Mouse (Mus musculus): ENCODE results near the gene E030030I06Rik. TPM values are rescaled to one million over a fixed set of nuclear protein-coding genes. Genes with fewer than 3 reads are reported as not detected.
"Not testable (repeated sequence)": the region's sequence is repeated elsewhere in the genome, so short reads cannot be mapped to it uniquely, and the experiment has no call there.

The E030030I06Rik gene
- polyA plus RNA-seq, 1 experiment, result 9.8 TPM

GRCm38 (mm10) chr10:22163705-22164583, 14.9 kb upstream of the E030030I06Rik start:
- peak; percentile 42; the same call in 1 of the 2 replicates for TF ChIP-seq CTCF (IDR thresholded peaks at IDR 0.05; ENCODE audit: control insufficient read depth, insufficient read depth, low read length)
- 31% methylated on average over 16 of the region's 16 CpGs for WGBS
- not testable (repeated sequence) for H3K4me3 ChIP-seq (replicated peaks; ENCODE audit: control insufficient read depth, low read depth, low read length); H3K27ac ChIP-seq (ENCODE audit: control insufficient read depth, insufficient read depth, low read depth, low read length, poor library complexity); H3K4me1 ChIP-seq (ENCODE audit: control insufficient read depth, insufficient read depth, low read length)

GRCm38 (mm10) chr10:22163279-22163678, 14.2 kb upstream of the E030030I06Rik start:
- H3K4me1 ChIP-seq (ENCODE audit: control insufficient read depth, insufficient read depth, low read length); H3K27ac ChIP-seq (ENCODE audit: control insufficient read depth, insufficient read depth, low read depth, low read length, poor library complexity); H3K4me3 ChIP-seq (replicated peaks; ENCODE audit: control insufficient read depth, low read depth, low read length): not testable (repeated sequence)
- WGBS, result 8% methylated on average over 9 of the region's 9 CpGs

- Histone ChIP-seq H3K27ac (ENCODE audit: control insufficient read depth, insufficient read depth, low read depth, low read length, poor library complexity) (no peak overlapping the region), H3K4me3 (replicated peaks; ENCODE audit: control insufficient read depth, low read depth, low read length) (no peak overlapping the region), H3K4me1 (ENCODE audit: control insufficient read depth, insufficient read depth, low read length) (no peaks in the 10 kb centered on the region)
- WGBS, result 16% methylated on average over 23 of the region's 23 CpGs
- no peak for TF ChIP-seq CTCF (IDR thresholded peaks at IDR 0.05; ENCODE audit: control insufficient read depth, insufficient read depth, low read length)
- TF ChIP-seq POLR2A (IDR thresholded peaks at IDR 0.05; ENCODE audit: borderline replicate concordance, control insufficient read depth, low read depth, low read length), result no peak
Observed at GRCm38 (mm10) chr10:22159581-22160140, 10.6 kb upstream of the E030030I06Rik start.

- TF ChIP-seq CTCF (IDR thresholded peaks at IDR 0.05; ENCODE audit: control insufficient read depth, insufficient read depth, low read length) (no peak), POLR2A (IDR thresholded peaks at IDR 0.05; ENCODE audit: borderline replicate concordance, control insufficient read depth, low read depth, low read length) (no peak)
- Histone ChIP-seq H3K4me1 (ENCODE audit: control insufficient read depth, insufficient read depth, low read length) (no peaks in the 10 kb centered on the region), H3K4me3 (replicated peaks; ENCODE audit: control insufficient read depth, low read depth, low read length) (no peak overlapping the region), H3K27ac (ENCODE audit: control insufficient read depth, insufficient read depth, low read depth, low read length, poor library complexity) (no peak overlapping the region)
- 2% methylated on average over 24 of the region's 24 CpGs for WGBS
Observed at GRCm38 (mm10) chr10:22159131-22159561, 10.1 kb upstream of the E030030I06Rik start.

- H3K4me3 ChIP-seq (replicated peaks; ENCODE audit: control insufficient read depth, low read depth, low read length); H3K4me1 ChIP-seq (ENCODE audit: control insufficient read depth, insufficient read depth, low read length); H3K27ac ChIP-seq (ENCODE audit: control insufficient read depth, insufficient read depth, low read depth, low read length, poor library complexity): not testable (repeated sequence)
- under 1% methylated on average over 48 of the region's 48 CpGs for WGBS
Observed at GRCm38 (mm10) chr10:22158310-22158999, 9.4 kb upstream of the E030030I06Rik start, which contains the start of the genes Raet1e and H60b. TSS of gene Raet1e (plus strand) at chr10:22158569. TSS of gene H60b (plus strand) at chr10:22158586.

GRCm38 (mm10) chr10:22154871-22155799, 6.1 kb upstream of the E030030I06Rik start:
- TF ChIP-seq CTCF (IDR thresholded peaks at IDR 0.05; ENCODE audit: control insufficient read depth, insufficient read depth, low read length), result no peak
- TF ChIP-seq POLR2A (IDR thresholded peaks at IDR 0.05; ENCODE audit: borderline replicate concordance, control insufficient read depth, low read depth, low read length), result no peak
- no peak overlapping the region for H3K4me3 ChIP-seq (replicated peaks; ENCODE audit: control insufficient read depth, low read depth, low read length)
- no peaks in the 10 kb centered on the region for H3K4me1 ChIP-seq (ENCODE audit: control insufficient read depth, insufficient read depth, low read length)
- H3K27ac ChIP-seq (ENCODE audit: control insufficient read depth, insufficient read depth, low read depth, low read length, poor library complexity), result no peak overlapping the region
- 40% methylated on average over 3 of the region's 3 CpGs for WGBS

GRCm38 (mm10) chr10:22154127-22154526, 5.1 kb upstream of the E030030I06Rik start:
- H3K27ac ChIP-seq (ENCODE audit: control insufficient read depth, insufficient read depth, low read depth, low read length, poor library complexity); H3K4me3 ChIP-seq (replicated peaks; ENCODE audit: control insufficient read depth, low read depth, low read length); H3K4me1 ChIP-seq (ENCODE audit: control insufficient read depth, insufficient read depth, low read length): not testable (repeated sequence)
- whole genome bisulfite sequencing, result under 1% methylated on average over 38 of the region's 38 CpGs

- not testable (repeated sequence) for H3K27ac ChIP-seq (ENCODE audit: control insufficient read depth, insufficient read depth, low read depth, low read length, poor library complexity); H3K4me3 ChIP-seq (replicated peaks; ENCODE audit: control insufficient read depth, low read depth, low read length); H3K4me1 ChIP-seq (ENCODE audit: control insufficient read depth, insufficient read depth, low read length)
- WGBS, result 9% methylated on average over 7 of the region's 7 CpGs
Observed at GRCm38 (mm10) chr10:22153147-22153690, 4.1 kb upstream of the E030030I06Rik start.

GRCm38 (mm10) chr10:22151863-22152640, 3.0 kb upstream of the E030030I06Rik start:
- whole genome bisulfite sequencing, result 8% methylated on average over 11 of the region's 11 CpGs
- H3K27ac ChIP-seq (ENCODE audit: control insufficient read depth, insufficient read depth, low read depth, low read length, poor library complexity); H3K4me1 ChIP-seq (ENCODE audit: control insufficient read depth, insufficient read depth, low read length); H3K4me3 ChIP-seq (replicated peaks; ENCODE audit: control insufficient read depth, low read depth, low read length): not testable (repeated sequence)

- H3K4me3 ChIP-seq (replicated peaks; ENCODE audit: control insufficient read depth, low read depth, low read length); H3K4me1 ChIP-seq (ENCODE audit: control insufficient read depth, insufficient read depth, low read length): not testable (repeated sequence)
- 2% methylated on average over 55 of the region's 55 CpGs for WGBS
Observed at GRCm38 (mm10) chr10:22151056-22151862, 2.2 kb upstream of the E030030I06Rik start.

More at GRCm38 (mm10) chr10:22151056-22151862, 2.2 kb upstream of the E030030I06Rik start:
- not testable (repeated sequence) for H3K27ac ChIP-seq (ENCODE audit: control insufficient read depth, insufficient read depth, low read depth, low read length, poor library complexity)
